Comparison of ENCODE assay signal across 8 mouse cellular contexts in the genomic region with DNA sequence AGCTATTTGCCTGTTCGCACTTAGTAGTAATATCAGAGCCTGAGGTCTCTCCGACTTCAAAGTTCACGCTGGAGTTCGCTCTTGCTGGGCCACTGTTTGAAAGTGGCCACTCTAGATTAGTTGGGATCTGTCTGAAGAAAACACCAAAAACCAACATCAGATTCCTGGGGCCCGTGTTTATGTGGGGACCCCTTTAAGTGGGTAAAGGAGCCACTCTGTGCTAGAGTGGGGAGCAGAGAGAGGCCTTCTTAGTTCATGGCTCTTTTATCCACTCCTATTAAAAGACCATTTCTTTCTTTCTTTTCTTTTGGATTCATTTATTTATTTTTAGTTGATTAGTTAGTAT. TPM values are rescaled to one million over a fixed set of nuclear protein-coding genes. Genes with fewer than 3 reads are reported as not detected.
DNase-seq lines count a peak whose midpoint lies in the region; ATAC-seq and TF ChIP-seq lines count a peak whose summit lies in the region.

No protein-coding gene starts in this region.

- H3K27me3 ChIP-seq in heart, postnatal 0 days (ENCODE audit: control insufficient read depth, insufficient read depth, low read length), result no peaks in the 10 kb centered on the region
- no peaks in the 10 kb centered on the region for H3K27me3 ChIP-seq in MEL (ENCODE audit: control insufficient read depth in 1 of 2, insufficient read depth in 2 of 2, low read length in 2 of 2)
- H3K27me3 ChIP-seq in hindbrain, embryonic 12.5 days, result no peaks in the 10 kb centered on the region
- H3K27me3 ChIP-seq in midbrain, embryonic 12.5 days, result no peaks in the 10 kb centered on the region

- intact Hi-C loops in heart, postnatal 10 days (cut with DNase I), result no loop called here

- peak overlapping the region; percentile 95 for H3K9ac ChIP-seq in heart, postnatal 0 days (replicated peaks; ENCODE audit: low read depth, low read length)
- H3K9ac ChIP-seq in MEL (ENCODE audit: control insufficient read depth, low read depth, low read length, poor library complexity, severe bottlenecking), result peak overlapping the region; percentile 97
- H3K9ac ChIP-seq in hindbrain, embryonic 12.5 days, result peak overlapping the region; percentile 95
- H3K9ac ChIP-seq in midbrain, embryonic 12.5 days (replicated peaks), result peak overlapping the region; percentile 90

- peak overlapping the region; percentile 69 for H3K4me2 ChIP-seq in heart, postnatal 0 days (ENCODE audit: low read depth, low read length)
- H3K4me2 ChIP-seq in hindbrain, embryonic 12.5 days (replicated peaks), result peak overlapping the region; percentile 64
- H3K4me2 ChIP-seq in midbrain, embryonic 12.5 days (replicated peaks), result peak overlapping the region; percentile 59

- H3K4me1 ChIP-seq in heart, postnatal 0 days (ENCODE audit: control insufficient read depth, insufficient read depth), result peaks cover 5% of the 10 kb centered on the region; the same call in 1 of the 2 replicates
- H3K4me1 ChIP-seq in MEL (ENCODE audit: control insufficient read depth in 1 of 2, insufficient read depth in 2 of 2, low read length in 2 of 2), result peaks cover 0 to 13% of the 10 kb centered on the region in 2 experiments; a peak in 1 of 4 replicates
- H3K4me1 ChIP-seq in hindbrain, embryonic 12.5 days, result peaks cover 15% of the 10 kb centered on the region
- H3K4me1 ChIP-seq in midbrain, embryonic 12.5 days, result peaks cover 13% of the 10 kb centered on the region; the same call in 1 of the 2 replicates

- H3K27ac ChIP-seq in heart, postnatal 0 days (ENCODE audit: low read depth), result peak overlapping the region; percentile 90
- peak overlapping the region; percentile 66 for H3K27ac ChIP-seq in MEL (ENCODE audit: control insufficient read depth, low read depth, low read length)
- H3K27ac ChIP-seq in hindbrain, embryonic 12.5 days, result peak overlapping the region; percentile 94
- H3K27ac ChIP-seq in midbrain, embryonic 12.5 days (replicated peaks), result peak overlapping the region; percentile 95

- peaks cover 9% of the 10 kb centered on the region for H3K79me2 ChIP-seq in MEL (ENCODE audit: control insufficient read depth, insufficient read depth, low read length, poor library complexity)

- no peak for TF ChIP-seq CTCF in heart, postnatal 0 days (IDR thresholded peaks at IDR 0.05; ENCODE audit: low read depth)
- no peak for TF ChIP-seq CTCF in MEL (IDR thresholded peaks at IDR 0.05 in 2 of 3, conservative IDR thresholded peaks at IDR 0.05 in 1 of 3; ENCODE audit: control insufficient read depth in 1 of 3, insufficient read depth in 1 of 3, low read depth in 2 of 3, low read length in 3 of 3, poor library complexity in 1 of 3, severe bottlenecking in 1 of 3)

- TF ChIP-seq EP300 in heart, postnatal 0 days (IDR thresholded peaks at IDR 0.05; ENCODE audit: low read depth), result no peak
- no peak for TF ChIP-seq EP300 in MEL (IDR thresholded peaks at IDR 0.05; ENCODE audit: low read depth in 1 of 2, low read length in 2 of 2)

- no peak for ATAC-seq in heart, postnatal 0 days (ENCODE audit: insufficient read depth, low read depth)
- ATAC-seq in hindbrain, embryonic 12.5 days (ENCODE audit: low FRiP score), result 0 out of 2 replicates have a peak, but pooled peaks have one; percentile 18
- no peak for ATAC-seq in midbrain, embryonic 12.5 days (ENCODE audit: low FRiP score, low read depth)

- peaks cover 16% of the 10 kb centered on the region for H3K36me3 ChIP-seq in heart, postnatal 0 days (replicated peaks; ENCODE audit: control insufficient read depth, insufficient read depth, low read length)
- H3K36me3 ChIP-seq in MEL (ENCODE audit: control insufficient read depth in 1 of 2, insufficient read depth in 2 of 2, low read length in 2 of 2), result peaks cover 0 to 8% of the 10 kb centered on the region in 2 experiments; a peak in 2 of 4 replicates
- peaks cover 26% of the 10 kb centered on the region for H3K36me3 ChIP-seq in hindbrain, embryonic 12.5 days
- H3K36me3 ChIP-seq in midbrain, embryonic 12.5 days, result peaks cover 24% of the 10 kb centered on the region

- no peak for TF ChIP-seq POLR2A in MEL (IDR thresholded peaks at IDR 0.05; ENCODE audit: control insufficient read depth in 1 of 2, insufficient read depth in 1 of 2, low read depth in 1 of 2, low read length in 2 of 2, poor library complexity in 1 of 2)

- no peak for DNase-seq in heart, postnatal 0 days (ENCODE audit: low spot score)
- no peak for DNase-seq in heart, postnatal 10 days
- DNase-seq in MEL (ENCODE audit: low read depth, low spot score), result no peak
- DNase-seq in layer of hippocampus, postnatal 25 days (ENCODE audit: extremely low spot score in 1 of 2, low spot score in 1 of 2), result no peak
- DNase-seq in T-cell, adult 2 months (ENCODE audit: low spot score), result no peak
- no peak for DNase-seq in adrenal gland, adult 8-10 months

- no peaks in the 10 kb centered on the region for H3K9me3 ChIP-seq in heart, postnatal 0 days (replicated peaks; ENCODE audit: control insufficient read depth, low read length)
- H3K9me3 ChIP-seq in MEL (replicated peaks; ENCODE audit: insufficient read depth, low read length), result no peaks in the 10 kb centered on the region
- no peaks in the 10 kb centered on the region for H3K9me3 ChIP-seq in hindbrain, embryonic 12.5 days (replicated peaks)
- no peaks in the 10 kb centered on the region for H3K9me3 ChIP-seq in midbrain, embryonic 12.5 days

- H3K4me3 ChIP-seq in heart, postnatal 0 days (ENCODE audit: low read depth, low read length), result peak overlapping the region; percentile 92
- peak overlapping the region; percentile 75 to 90 for H3K4me3 ChIP-seq in MEL (ENCODE audit: control insufficient read depth in 1 of 2, insufficient read depth in 1 of 2, low read depth in 2 of 2, low read length in 2 of 2)
- peak overlapping the region; percentile 95 for H3K4me3 ChIP-seq in hindbrain, embryonic 12.5 days
- H3K4me3 ChIP-seq in midbrain, embryonic 12.5 days, result peak overlapping the region; percentile 93

- no peak for TF ChIP-seq RAD21 in MEL (IDR thresholded peaks at IDR 0.05; ENCODE audit: low read depth, low read length)

- WGBS in heart, postnatal 0 days, result 5% methylated on average over 5 of the region's 5 CpGs
- WGBS in hindbrain, embryonic 12.5 days, result 13% methylated on average over 5 of the region's 5 CpGs
- WGBS in midbrain, embryonic 12.5 days, result 11% methylated on average over 5 of the region's 5 CpGs

TF ChIP-seq in MEL, 35 proteins besides CTCF, POLR2A, EP300 and RAD21:
- TF ChIP-seq ZNF384 (IDR thresholded peaks at IDR 0.05; ENCODE audit: low read depth, low read length), result no peak
- peak; percentile 24; the same call in 1 of the 2 replicates for TF ChIP-seq TCF12 (IDR thresholded peaks at IDR 0.05; ENCODE audit: low read depth, low read length)

RNA-seq across cellular contexts. Expression of a gene that starts 0.7 kb away (rescaled TPM):
- 49.1 and 69.1 TPM in 2 replicates for total RNA-seq in heart, postnatal 0 days (2014; rRNA removed; ENCODE audit: low replicate concordance)
- polyA plus RNA-seq in heart, postnatal 0 days (2015; fragmentation: Nextera tagmentation; extraction: Ambion mirVana), result 65.0 and 65.8 TPM in 2 replicates
- total RNA-seq in heart, postnatal 10 days (2021), result 10 to 100 TPM; 39.4 to 39.9 TPM
- total RNA-seq in MEL (2012; rRNA removed), result 37.5 and 43.0 TPM in 2 replicates
- polyA plus RNA-seq in MEL (2012; ENCODE audit: insufficient read depth in 1 of 2, insufficient read length in 2 of 2, low read depth in 1 of 2, low replicate concordance in 2 of 2, missing spikeins in 1 of 2), result 10 to 100 TPM in 1 of 2 experiments, not detected in 1; 31.5 TPM
- 105 and 110 TPM in 2 replicates for polyA plus RNA-seq in hindbrain, embryonic 12.5 days (2016; fragmentation: Nextera tagmentation; extraction: Ambion mirVana)
- polyA plus RNA-seq in midbrain, embryonic 12.5 days (2016; fragmentation: Nextera tagmentation; extraction: Ambion mirVana), result 90.9 and 99.6 TPM in 2 replicates
- total RNA-seq in layer of hippocampus, postnatal 25 days (2021), result 10 to 100 TPM; 68.8 to 81.2 TPM
- 10 to 100 TPM; 77.7 to 92.8 (median 82.7) TPM for total RNA-seq in adrenal gland, adult 8-10 months (2022)

RNA-seq across cellular contexts. Expression of a gene that starts 12.0 kb away (rescaled TPM):
- 12.1 and 25.1 TPM in 2 replicates for total RNA-seq in heart, postnatal 0 days (2014; rRNA removed; ENCODE audit: low replicate concordance)
- polyA plus RNA-seq in heart, postnatal 0 days (2015; fragmentation: Nextera tagmentation; extraction: Ambion mirVana), result 54.7 and 63.5 TPM in 2 replicates
- total RNA-seq in heart, postnatal 10 days (2021), result 10 to 100 TPM; 40.4 to 43.0 TPM
- total RNA-seq in MEL (2012; rRNA removed), result 24.6 and 32.0 TPM in 2 replicates
- polyA plus RNA-seq in MEL (2012; ENCODE audit: insufficient read depth in 1 of 2, insufficient read length in 2 of 2, low read depth in 1 of 2, low replicate concordance in 2 of 2, missing spikeins in 1 of 2), result 10 to 100 TPM in 1 of 2 experiments, not detected in 1; 69.4 TPM
- 32.1 and 34.1 TPM in 2 replicates for polyA plus RNA-seq in hindbrain, embryonic 12.5 days (2016; fragmentation: Nextera tagmentation; extraction: Ambion mirVana)
- polyA plus RNA-seq in midbrain, embryonic 12.5 days (2016; fragmentation: Nextera tagmentation; extraction: Ambion mirVana), result 23.9 and 30.0 TPM in 2 replicates
- total RNA-seq in layer of hippocampus, postnatal 25 days (2021), result 10 to 100 TPM; 30.9 to 40.2 TPM
- total RNA-seq in adrenal gland, adult 8-10 months (2022), result 10 to 100 TPM; 69.2 to 80.6 (median 74.7) TPM

RNA-seq across cellular contexts. Expression of a gene that starts 22.2 kb away (rescaled TPM):
- 95.1 and 118 TPM in 2 replicates for total RNA-seq in heart, postnatal 0 days (2014; rRNA removed; ENCODE audit: low replicate concordance)
- polyA plus RNA-seq in heart, postnatal 0 days (2015; fragmentation: Nextera tagmentation; extraction: Ambion mirVana), result 34.8 and 36.0 TPM in 2 replicates
- total RNA-seq in heart, postnatal 10 days (2021), result 10 to 100 TPM; 61.0 to 66.0 TPM
- 16.2 and 20.4 TPM in 2 replicates for total RNA-seq in MEL (2012; rRNA removed)
- polyA plus RNA-seq in MEL (2012; ENCODE audit: insufficient read depth in 1 of 2, insufficient read length in 2 of 2, low read depth in 1 of 2, low replicate concordance in 2 of 2, missing spikeins in 1 of 2), result 100 to 1,000 TPM in 1 of 2 experiments, 10 to 100 TPM in 1; 30.0 to 145 TPM
- polyA plus RNA-seq in hindbrain, embryonic 12.5 days (2016; fragmentation: Nextera tagmentation; extraction: Ambion mirVana), result 74.6 and 78.4 TPM in 2 replicates
- 71.4 and 74.5 TPM in 2 replicates for polyA plus RNA-seq in midbrain, embryonic 12.5 days (2016; fragmentation: Nextera tagmentation; extraction: Ambion mirVana)
- 10 to 100 TPM; 79.8 to 81.6 TPM for total RNA-seq in layer of hippocampus, postnatal 25 days (2021)
- total RNA-seq in adrenal gland, adult 8-10 months (2022), result 10 to 100 TPM; 60.0 to 63.6 (median 61.4) TPM
